Mouse (Mus musculus) hindbrain, embryonic 15.5 days (tissue): ENCODE results near the gene Jmjd1c. TPM values are rescaled to one million over a fixed set of nuclear protein-coding genes. Genes with fewer than 3 reads are reported as not detected.

Experiments
- ATAC-seq: fragments of 200-750 bp; cut with Nextera tagmentation; 2 replicates; pipeline ENCODE4 v1.8.0; 2017; ENCODE audit warnings: low read depth, moderate number of reproducible peaks, moderate TSS enrichment; ENCODE audit not compliant: low FRiP score
- H3K27ac ChIP-seq: fragments of 300-500 bp; sonication (generic); replicated peaks from 2 replicates; pipeline ENCODE4 v1.5.1; 2015; ENCODE audit warnings: mild to moderate bottlenecking, inconsistent platforms
- H3K27me3 ChIP-seq: fragments of 300-500 bp; sonication (generic); 2 replicates; pipeline ENCODE4 v1.6.1; 2015; ENCODE audit warnings: control low read depth, inconsistent platforms
- H3K36me3 ChIP-seq: fragments of 300-500 bp; sonication (generic); 2 replicates; pipeline ENCODE4 v1.6.1; 2015; ENCODE audit warnings: control low read depth, inconsistent platforms
- H3K4me1 ChIP-seq: fragments of 300-500 bp; sonication (generic); replicated peaks from 2 replicates; pipeline ENCODE4 v1.6.1; 2015; ENCODE audit warnings: control low read depth, inconsistent platforms
- H3K4me2 ChIP-seq: fragments of 300-500 bp; sonication (generic); 2 replicates; pipeline ENCODE4 v1.6.1; 2015; ENCODE audit warnings: moderate library complexity, mild to moderate bottlenecking, inconsistent platforms
- H3K4me3 ChIP-seq: fragments of 300-500 bp; sonication (generic); 2 replicates; pipeline ENCODE4 v1.5.1; 2015; ENCODE audit warnings: mild to moderate bottlenecking, inconsistent platforms
- H3K9ac ChIP-seq: fragments of 300-500 bp; sonication (generic); 2 replicates; pipeline ENCODE4 v1.6.1; 2015; ENCODE audit warnings: inconsistent platforms
- H3K9me3 ChIP-seq: fragments of 300-500 bp; sonication (generic); 2 replicates; pipeline ENCODE4 v1.6.1; 2016; ENCODE audit warnings: control low read depth, inconsistent platforms
- WGBS: fragments of 180-500 bp; shearing (Covaris S2); methylation state at CpG from one replicate; pipeline ENCODE4 v1.1.7; 2015; 5-methylcytosine and 5-hydroxymethylcytosine counted together
- polyA plus RNA-seq: library from polyadenylated mRNA; unstranded; fragments of >200 nt; fragmentation: Nextera tagmentation; extraction: Ambion mirVana; gene quantifications from 2 replicates; pipeline ENCODE4 v1.2.1, GENCODE M21; 2015

The Jmjd1c gene
- polyA plus RNA-seq, 1 experiment from 2014 or later: 51.0 TPM

DNA sequence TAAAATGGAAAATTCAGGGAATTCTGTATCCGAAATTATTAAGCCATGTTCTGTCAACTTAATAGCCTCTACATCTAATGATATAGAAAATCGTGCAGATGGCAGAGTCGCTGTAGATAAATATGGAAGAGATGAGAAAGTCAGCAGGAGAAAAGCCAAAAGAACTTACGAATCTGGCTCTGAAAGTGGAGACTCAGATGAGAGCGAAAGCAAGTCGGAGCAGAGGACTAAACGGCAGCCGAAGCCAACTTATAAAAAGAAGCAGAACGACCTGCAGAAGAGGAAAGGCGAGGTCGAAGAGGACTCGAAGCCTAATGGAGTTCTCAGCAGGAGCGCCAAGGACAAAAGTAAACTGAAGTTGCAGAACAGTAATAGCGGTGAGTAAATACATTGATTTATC is 130.6 kb downstream of the Jmjd1c start:
- no peaks in the 10 kb centered on the region for H3K9me3 ChIP-seq
- H3K27ac ChIP-seq: peak overlapping the region; percentile 69
- peaks cover 29% of the 10 kb centered on the region for H3K36me3 ChIP-seq
- H3K4me3 ChIP-seq: no peak overlapping the region
- H3K27me3 ChIP-seq: no peaks in the 10 kb centered on the region
- peaks cover 5% of the 10 kb centered on the region; the same call in 1 of the 2 replicates for H3K4me1 ChIP-seq
- ATAC-seq: no peak
- no peak overlapping the region for H3K9ac ChIP-seq
- H3K4me2 ChIP-seq: no peak overlapping the region
- WGBS: 84% methylated on average over 14 of the region's 14 CpGs

DNA sequence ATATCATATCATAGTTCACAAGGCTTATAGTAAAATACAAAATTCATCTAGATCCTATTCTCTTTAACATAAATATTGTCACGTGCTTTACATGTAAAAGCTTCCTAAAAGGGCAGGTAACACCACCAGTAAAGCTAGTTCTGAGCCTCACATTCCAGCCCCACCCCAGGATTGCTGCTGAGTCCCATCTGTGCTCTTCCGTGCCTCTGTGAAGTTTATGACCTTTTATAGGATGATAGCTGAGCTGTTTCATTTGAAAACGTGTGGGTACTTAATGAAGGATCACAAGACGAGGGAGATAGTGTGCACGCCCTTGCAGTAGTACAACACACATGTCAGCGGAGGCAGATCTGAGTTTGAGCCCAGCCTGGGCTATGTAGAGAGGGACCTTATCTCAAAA is 134.5 kb downstream of the Jmjd1c start:
- H3K27ac ChIP-seq: no peak overlapping the region
- no peak overlapping the region for H3K4me3 ChIP-seq
- H3K27me3 ChIP-seq: no peaks in the 10 kb centered on the region
- peaks cover 46% of the 10 kb centered on the region for H3K36me3 ChIP-seq
- no peak overlapping the region for H3K9ac ChIP-seq
- 82% methylated on average over 6 of the region's 6 CpGs for WGBS
- ATAC-seq: no peak
- no peak overlapping the region for H3K4me2 ChIP-seq
- no peaks in the 10 kb centered on the region for H3K9me3 ChIP-seq
- H3K4me1 ChIP-seq: peaks cover 5% of the 10 kb centered on the region; the same call in 1 of the 2 replicates

GRCm38 (mm10) chr10:67247145-67247544 is 151.2 kb downstream of the Jmjd1c start:
- no peaks in the 10 kb centered on the region for H3K27me3 ChIP-seq
- H3K27ac ChIP-seq: no peak overlapping the region
- no peak for ATAC-seq
- no peak overlapping the region for H3K4me2 ChIP-seq
- WGBS: 91% methylated on average over 4 of the region's 4 CpGs
- H3K4me1 ChIP-seq: no peaks in the 10 kb centered on the region; the same call in 1 of the 2 replicates
- H3K9ac ChIP-seq: no peak overlapping the region
- no peak overlapping the region for H3K4me3 ChIP-seq
- H3K36me3 ChIP-seq: peaks cover 47% of the 10 kb centered on the region
- H3K9me3 ChIP-seq: no peaks in the 10 kb centered on the region

DNA sequence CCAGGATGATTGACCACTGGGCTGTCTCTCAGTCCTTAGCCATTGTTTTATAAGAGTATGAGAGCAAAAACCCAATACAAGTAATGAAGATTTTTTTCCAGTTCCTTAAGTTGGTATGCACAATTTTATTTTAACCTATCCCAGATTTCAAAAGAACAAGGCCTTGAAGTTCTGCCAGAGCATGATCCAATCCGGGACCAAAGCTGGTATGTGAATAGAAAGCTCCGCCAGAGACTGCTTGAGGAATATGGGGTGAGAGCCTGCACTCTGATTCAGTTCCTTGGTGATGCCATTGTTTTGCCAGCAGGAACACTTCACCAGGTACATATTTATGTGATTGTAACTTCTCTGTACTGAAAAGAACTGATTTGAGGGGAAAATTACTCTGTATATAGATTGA is 153.6 kb downstream of the Jmjd1c start:
- no peak overlapping the region for H3K27ac ChIP-seq
- no peak for ATAC-seq
- no peak overlapping the region for H3K4me3 ChIP-seq
- no peaks in the 10 kb centered on the region for H3K27me3 ChIP-seq
- H3K4me2 ChIP-seq: no peak overlapping the region
- peaks cover 51% of the 10 kb centered on the region for H3K36me3 ChIP-seq
- 94% methylated on average over 2 of the region's 2 CpGs for WGBS
- H3K9ac ChIP-seq: no peak overlapping the region
- peaks cover 5% of the 10 kb centered on the region; the same call in 1 of the 2 replicates for H3K4me1 ChIP-seq
- no peaks in the 10 kb centered on the region for H3K9me3 ChIP-seq

- no peaks in the 10 kb centered on the region for H3K9me3 ChIP-seq
- peaks cover 5% of the 10 kb centered on the region; the same call in 1 of the 2 replicates for H3K4me1 ChIP-seq
- WGBS: 94% methylated on average over 6 of the region's 6 CpGs
- peaks cover 52% of the 10 kb centered on the region for H3K36me3 ChIP-seq
- no peak overlapping the region for H3K4me3 ChIP-seq
- no peak overlapping the region for H3K27ac ChIP-seq
- no peak overlapping the region for H3K9ac ChIP-seq
- H3K4me2 ChIP-seq: no peak overlapping the region
- no peaks in the 10 kb centered on the region for H3K27me3 ChIP-seq
- ATAC-seq: no peak
Measured at GRCm38 (mm10) chr10:67250846-67251245, 154.9 kb downstream of the Jmjd1c start.

DNA sequence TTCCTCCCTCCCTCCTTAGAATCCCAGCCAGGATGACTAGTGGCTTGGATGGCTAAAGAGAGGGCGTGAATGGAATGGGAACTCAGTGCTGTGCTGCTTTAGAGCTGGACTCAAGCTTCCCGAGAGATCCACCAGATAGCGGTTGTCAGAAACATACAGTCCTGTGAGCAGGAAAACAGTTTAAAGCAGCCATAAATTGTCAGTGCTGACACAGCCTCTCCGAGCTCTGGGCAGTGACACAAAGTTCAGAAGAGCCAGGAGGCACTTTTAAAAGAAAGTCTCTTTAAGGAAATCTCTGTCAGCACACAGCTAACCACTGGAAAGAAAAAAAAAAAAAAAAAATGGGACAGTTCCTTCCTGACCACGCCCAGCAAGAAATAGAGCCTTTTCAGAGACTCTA is 156.4 kb downstream of the Jmjd1c start:
- 71% methylated on average over 5 of the region's 5 CpGs for WGBS
- peaks cover 5% of the 10 kb centered on the region; the same call in 1 of the 2 replicates for H3K4me1 ChIP-seq
- H3K36me3 ChIP-seq: peaks cover 50% of the 10 kb centered on the region
- no peaks in the 10 kb centered on the region for H3K27me3 ChIP-seq
- no peak for ATAC-seq
- no peaks in the 10 kb centered on the region for H3K9me3 ChIP-seq
- no peak overlapping the region for H3K4me2 ChIP-seq
- peak overlapping the region; percentile 20; the same call in 1 of the 2 replicates for H3K27ac ChIP-seq
- no peak overlapping the region for H3K9ac ChIP-seq
- H3K4me3 ChIP-seq: no peak overlapping the region

- peaks cover 5% of the 10 kb centered on the region; the same call in 1 of the 2 replicates for H3K4me1 ChIP-seq
- peaks cover 52% of the 10 kb centered on the region for H3K36me3 ChIP-seq
- no peaks in the 10 kb centered on the region for H3K9me3 ChIP-seq
- no peaks in the 10 kb centered on the region for H3K27me3 ChIP-seq
- no peak overlapping the region for H3K9ac ChIP-seq
- H3K4me2 ChIP-seq: no peak overlapping the region
- ATAC-seq: 0 out of 2 replicates have a peak, but pooled peaks have one; percentile 56
- H3K4me3 ChIP-seq: no peak overlapping the region
- H3K27ac ChIP-seq: no peak overlapping the region
- 73% methylated on average over 1 of the region's 1 CpGs for WGBS
Measured at GRCm38 (mm10) chr10:67253115-67253514, 157.2 kb downstream of the Jmjd1c start.

GRCm38 (mm10) chr10:67264852-67265251 is 168.9 kb downstream of the Jmjd1c start:
- H3K27me3 ChIP-seq: no peaks in the 10 kb centered on the region
- H3K4me1 ChIP-seq: no peaks in the 10 kb centered on the region
- 61% methylated on average over 1 of the region's 1 CpGs for WGBS
- H3K9ac ChIP-seq: no peak overlapping the region
- peaks cover 22% of the 10 kb centered on the region; the same call in 1 of the 2 replicates for H3K36me3 ChIP-seq
- no peak for ATAC-seq
- no peak overlapping the region for H3K4me3 ChIP-seq
- H3K27ac ChIP-seq: no peak overlapping the region
- no peaks in the 10 kb centered on the region for H3K9me3 ChIP-seq
- no peak overlapping the region for H3K4me2 ChIP-seq

- no peaks in the 10 kb centered on the region for H3K9me3 ChIP-seq
- H3K9ac ChIP-seq: no peak overlapping the region
- H3K4me2 ChIP-seq: no peak overlapping the region
- no peak for ATAC-seq
- H3K27me3 ChIP-seq: no peaks in the 10 kb centered on the region
- H3K36me3 ChIP-seq: peaks cover 19% of the 10 kb centered on the region
- no peak overlapping the region for H3K27ac ChIP-seq
- no peaks in the 10 kb centered on the region for H3K4me1 ChIP-seq
- no peak overlapping the region for H3K4me3 ChIP-seq
Measured at GRCm38 (mm10) chr10:67275916-67276315, 180.0 kb downstream of the Jmjd1c start.

DNA sequence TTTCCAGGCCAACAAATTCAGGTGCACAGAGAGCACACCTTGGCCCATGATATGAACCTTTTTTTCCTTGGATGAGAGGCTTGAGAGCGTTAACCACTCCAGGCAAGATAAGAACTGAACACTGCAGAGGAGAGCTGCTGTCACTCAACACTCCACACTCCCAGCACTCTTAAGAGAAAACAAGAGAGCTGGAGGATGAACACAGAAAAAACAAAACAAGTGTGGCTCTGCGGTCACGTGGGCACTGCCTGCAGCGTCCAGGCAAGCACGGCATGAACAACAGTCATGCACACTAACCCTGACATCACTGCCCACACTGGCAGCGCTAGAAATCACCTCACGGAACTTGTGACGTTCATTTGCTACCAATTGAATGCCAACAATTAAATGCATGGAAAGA is 185.9 kb downstream of the Jmjd1c start:
- Histone ChIP-seq H3K27me3 (no peaks in the 10 kb centered on the region), H3K36me3 (no peaks in the 10 kb centered on the region), H3K4me2 (no peak overlapping the region), H3K4me3 (no peak overlapping the region), H3K27ac (no peak overlapping the region), H3K9ac (no peak overlapping the region), H3K4me1 (peaks cover 28% of the 10 kb centered on the region), H3K9me3 (no peaks in the 10 kb centered on the region)
- WGBS: 78% methylated on average over 8 of the region's 8 CpGs
- no peak for ATAC-seq

- no peak overlapping the region for H3K9ac ChIP-seq
- H3K9me3 ChIP-seq: no peaks in the 10 kb centered on the region
- H3K4me1 ChIP-seq: peaks cover 28% of the 10 kb centered on the region
- H3K27ac ChIP-seq: no peak overlapping the region
- H3K27me3 ChIP-seq: no peaks in the 10 kb centered on the region
- H3K4me3 ChIP-seq: no peak overlapping the region
- WGBS: 90% methylated on average over 2 of the region's 2 CpGs
- H3K36me3 ChIP-seq: no peaks in the 10 kb centered on the region
- no peak overlapping the region for H3K4me2 ChIP-seq
- no peak for ATAC-seq
Measured at GRCm38 (mm10) chr10:67282531-67282930, 186.6 kb downstream of the Jmjd1c start.

GRCm38 (mm10) chr10:67283516-67283915 is 187.6 kb downstream of the Jmjd1c start:
- H3K4me1 ChIP-seq: peaks cover 28% of the 10 kb centered on the region
- H3K27me3 ChIP-seq: no peaks in the 10 kb centered on the region
- no peaks in the 10 kb centered on the region for H3K9me3 ChIP-seq
- ATAC-seq: no peak
- H3K27ac ChIP-seq: no peak overlapping the region
- no peak overlapping the region for H3K9ac ChIP-seq
- peak overlapping the region; percentile 96 for H3K4me2 ChIP-seq
- H3K4me3 ChIP-seq: peak overlapping the region; percentile 69; the same call in 1 of the 2 replicates
- H3K36me3 ChIP-seq: no peaks in the 10 kb centered on the region
- 86% methylated on average over 9 of the region's 9 CpGs for WGBS

DNA sequence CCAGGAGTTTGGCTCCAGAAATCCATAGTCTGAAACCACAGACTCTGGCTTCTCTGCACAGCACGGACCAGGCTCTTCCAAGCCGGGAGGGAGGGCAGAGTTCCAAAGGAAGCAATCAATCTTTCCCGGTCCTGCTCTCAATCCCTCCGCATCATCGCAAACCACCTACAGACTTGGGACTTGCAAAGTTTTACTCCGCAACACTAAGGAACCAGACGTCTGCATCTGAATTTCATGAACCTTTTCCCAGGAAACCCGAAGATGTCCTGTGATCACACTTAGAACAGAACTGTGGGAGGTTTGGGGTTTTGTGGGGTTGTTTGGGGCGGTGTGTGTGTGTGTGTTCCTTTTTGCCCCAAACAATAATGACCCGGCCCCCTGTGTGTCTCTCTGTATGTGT is 188.4 kb downstream of the Jmjd1c start:
- peak overlapping the region; percentile 77 for H3K27ac ChIP-seq
- peaks cover 28% of the 10 kb centered on the region for H3K4me1 ChIP-seq
- ATAC-seq: no peak; the same call in 1 of the 2 replicates
- no peaks in the 10 kb centered on the region for H3K27me3 ChIP-seq
- no peaks in the 10 kb centered on the region for H3K9me3 ChIP-seq
- H3K9ac ChIP-seq: peak overlapping the region; percentile 76
- H3K4me2 ChIP-seq: peak overlapping the region; percentile 96
- H3K36me3 ChIP-seq: no peaks in the 10 kb centered on the region
- H3K4me3 ChIP-seq: peak overlapping the region; percentile 69
- WGBS: 2% methylated on average over 10 of the region's 10 CpGs
